Mouse (Mus musculus): ENCODE data around the gene Alg2.

GRCm38 (mm10) chr4:47425247-47425830 lies 48.8 kb downstream of the Alg2 start:
- TF ChIP-seq CTCF (IDR thresholded peaks at IDR 0.05) = no peak
- no peak for TF ChIP-seq POLR2A (IDR thresholded peaks at IDR 0.05; ENCODE audit: insufficient read depth, low read depth, low read length)
- no peak for TF ChIP-seq EP300 (IDR thresholded peaks at IDR 0.05; ENCODE audit: insufficient read depth, low read depth, low read length)
